Mouse (Mus musculus) limb, embryonic 11.5 days (tissue): ENCODE measurements at regions not wholly inside any gene's neighbourhood (a gene's known extent, or its start where the extent isn't known, plus 50 kb on each side); places are given as distances from the start of the nearest gene placed in this dataset.

Experiments
- ATAC-seq: fragments of 200-750 bp; cut with Nextera tagmentation; 2 replicates; pipeline ENCODE4 v1.8.0; 2017; ENCODE audit warnings: low read depth; ENCODE audit not compliant: insufficient number of reproducible peaks, low FRiP score, low TSS enrichment
- DNase-seq: peaks from one replicate; pipeline ENCODE4 v3.0.0-alpha.2; 2015; ENCODE audit warnings: low spot score
- H3K27ac ChIP-seq: fragments of 300-500 bp; sonication (generic); replicated peaks from 2 replicates; pipeline ENCODE4 v1.5.1; 2014; ENCODE audit warnings: low read depth, mild to moderate bottlenecking, low read length
- H3K27me3 ChIP-seq: fragments of 300-500 bp; sonication (generic); 2 replicates; pipeline ENCODE4 v1.6.1; 2014; ENCODE audit warnings: mild to moderate bottlenecking, low read length, mixed read lengths; ENCODE audit not compliant: control insufficient read depth, insufficient read depth
- H3K36me3 ChIP-seq: fragments of 300-500 bp; sonication (generic); 2 replicates; pipeline ENCODE4 v1.6.1; 2014; ENCODE audit warnings: mild to moderate bottlenecking, low read length, moderate library complexity, mixed read lengths; ENCODE audit not compliant: control insufficient read depth, insufficient read depth
- H3K4me1 ChIP-seq: fragments of 300-500 bp; sonication (generic); 2 replicates; pipeline ENCODE4 v1.6.1; 2014; ENCODE audit warnings: low read length, mixed read lengths; ENCODE audit not compliant: control insufficient read depth, insufficient read depth
- H3K4me2 ChIP-seq: fragments of 300-500 bp; sonication (generic); 2 replicates; pipeline ENCODE4 v1.6.1; 2014; ENCODE audit warnings: low read depth, mild to moderate bottlenecking, moderate library complexity; ENCODE audit not compliant: severe bottlenecking
- H3K4me3 ChIP-seq: fragments of 300-500 bp; sonication (generic); 2 replicates; pipeline ENCODE4 v1.5.1; 2014; ENCODE audit warnings: low read depth, low read length
- H3K9ac ChIP-seq: fragments of 300-500 bp; sonication (generic); 2 replicates; pipeline ENCODE4 v1.6.1; 2014; ENCODE audit warnings: mild to moderate bottlenecking, low read length
- H3K9me3 ChIP-seq: fragments of 300-500 bp; sonication (generic); 2 replicates; pipeline ENCODE4 v1.6.1; 2016; ENCODE audit warnings: low read length; ENCODE audit not compliant: control insufficient read depth
- WGBS: fragments of 180-500 bp; shearing (Covaris S2); extraction: QIAGEN DNeasy Blood & Tissue Kit; methylation state at CpG from one replicate; pipeline ENCODE4 v1.1.7; 2014; 5-methylcytosine and 5-hydroxymethylcytosine counted together

DNA sequence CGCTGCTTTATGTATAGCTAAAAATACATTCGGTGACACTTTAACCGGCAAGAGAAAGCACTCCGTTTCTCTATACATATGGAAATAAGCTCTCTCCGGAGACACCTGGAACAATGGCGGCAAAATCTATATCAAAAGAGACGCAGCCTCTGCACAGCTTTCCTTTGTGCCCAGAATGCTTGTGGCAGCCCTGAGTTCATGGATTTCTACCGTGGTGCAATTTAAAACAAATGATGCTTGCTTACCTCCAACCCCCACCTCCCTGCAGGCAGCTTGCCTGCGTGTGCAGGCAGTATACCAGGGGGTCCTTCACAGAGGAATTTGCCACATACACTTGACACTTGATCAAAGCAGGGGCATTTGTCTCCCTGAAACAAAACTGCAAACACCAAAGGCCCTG is 171.3 kb downstream of the Efnb2 start:
- Histone ChIP-seq H3K4me3 (no peak overlapping the region), H3K4me1 (peaks cover 13% of the 10 kb centered on the region), H3K9me3 (no peaks in the 10 kb centered on the region), H3K27me3 (peaks cover 2% of the 10 kb centered on the region; the same call in 1 of the 2 replicates), H3K9ac (no peak overlapping the region), H3K27ac (no peak overlapping the region), H3K4me2 (no peak overlapping the region), H3K36me3 (no peaks in the 10 kb centered on the region)
- 5% methylated on average over 9 of the region's 9 CpGs for WGBS
- DNase-seq (no peak), ATAC-seq (no peak)

DNA sequence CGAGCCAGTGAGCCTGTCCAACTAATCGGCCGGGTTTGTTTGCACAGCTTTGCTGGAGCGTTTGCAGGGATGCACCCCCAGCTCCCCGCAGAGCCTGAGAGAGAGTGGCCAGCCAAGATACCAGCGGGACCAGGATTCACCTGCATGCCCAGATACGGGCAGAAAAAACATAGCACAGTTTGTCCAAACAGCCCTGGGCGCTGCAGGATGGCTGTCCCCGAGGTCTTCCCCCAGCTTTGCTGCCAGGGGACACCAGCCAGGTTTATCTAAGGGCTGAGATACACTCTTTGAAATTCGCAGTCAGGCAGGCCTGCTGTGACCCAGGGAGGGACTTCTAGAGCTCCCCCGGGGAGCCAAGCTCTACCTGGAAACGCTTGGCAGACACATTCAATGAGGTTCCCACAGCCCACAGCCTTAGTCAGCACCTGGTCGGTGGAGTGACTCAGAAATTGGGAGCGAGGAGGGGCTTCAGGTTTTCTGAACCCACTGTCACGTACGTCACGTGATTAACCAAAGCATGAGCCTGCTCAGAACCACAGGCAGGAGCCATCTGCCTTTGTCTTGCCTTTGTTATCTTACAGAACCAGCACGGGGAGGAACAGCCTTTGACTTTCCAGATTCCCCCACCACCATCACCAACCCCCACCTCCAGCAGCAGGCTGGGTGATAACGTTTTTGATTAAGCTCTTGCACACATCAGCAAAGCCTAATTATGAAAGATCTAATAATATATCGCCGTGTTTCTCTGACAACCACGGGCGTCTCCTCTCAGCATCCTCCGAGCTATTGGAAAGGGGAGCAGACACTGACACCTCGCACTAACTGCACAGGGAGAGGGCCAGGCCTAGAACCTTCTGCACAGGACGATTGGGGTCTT is 172.1 kb downstream of the Efnb2 start:
- Histone ChIP-seq H3K4me3 (no peak overlapping the region), H3K9me3 (no peaks in the 10 kb centered on the region), H3K27ac (no peak overlapping the region), H3K9ac (no peak overlapping the region), H3K36me3 (no peaks in the 10 kb centered on the region), H3K27me3 (peaks cover 2% of the 10 kb centered on the region; the same call in 1 of the 2 replicates), H3K4me2 (peak overlapping the region; percentile 1; the same call in 1 of the 2 replicates), H3K4me1 (peaks cover 13% of the 10 kb centered on the region)
- 11% methylated on average over 26 of the region's 26 CpGs for WGBS
- DNase-seq (no peak), ATAC-seq (0 out of 2 replicates have a peak, but pooled peaks have one; percentile 26)

DNA sequence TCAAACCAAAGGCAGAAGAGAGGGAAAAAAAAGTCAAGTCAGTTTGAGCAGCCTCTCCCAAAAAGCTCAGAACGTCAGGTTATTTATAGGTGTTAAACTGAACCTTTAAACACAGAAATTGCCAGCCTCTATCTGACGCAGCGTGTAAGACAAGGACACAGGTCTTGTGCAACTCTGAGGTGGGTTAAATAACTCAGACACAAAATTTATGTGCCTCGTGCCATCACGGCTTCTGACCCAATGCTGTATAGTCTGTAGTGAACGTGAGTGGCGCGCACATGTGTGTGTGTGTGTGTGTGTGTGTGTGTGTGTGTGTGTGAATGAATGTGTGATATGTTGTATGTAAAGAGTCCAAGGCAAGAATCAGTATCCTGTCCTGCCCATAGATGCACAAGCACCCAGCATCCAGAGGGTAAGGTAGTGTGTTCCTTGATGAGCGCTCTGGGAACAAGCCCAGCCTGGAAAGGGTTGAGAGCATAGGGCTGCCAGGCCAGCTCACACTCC is 172.8 kb downstream of the Efnb2 start:
- DNase-seq, result no peak
- H3K36me3 ChIP-seq, result no peaks in the 10 kb centered on the region
- H3K4me1 ChIP-seq, result peaks cover 13% of the 10 kb centered on the region
- H3K27me3 ChIP-seq, result peaks cover 2% of the 10 kb centered on the region; the same call in 1 of the 2 replicates
- no peak for ATAC-seq
- H3K27ac ChIP-seq, result no peak overlapping the region
- H3K4me3 ChIP-seq, result no peak overlapping the region
- no peak overlapping the region for H3K4me2 ChIP-seq
- H3K9me3 ChIP-seq, result no peaks in the 10 kb centered on the region
- no peak overlapping the region for H3K9ac ChIP-seq
- 52% methylated on average over 9 of the region's 9 CpGs for WGBS

DNA sequence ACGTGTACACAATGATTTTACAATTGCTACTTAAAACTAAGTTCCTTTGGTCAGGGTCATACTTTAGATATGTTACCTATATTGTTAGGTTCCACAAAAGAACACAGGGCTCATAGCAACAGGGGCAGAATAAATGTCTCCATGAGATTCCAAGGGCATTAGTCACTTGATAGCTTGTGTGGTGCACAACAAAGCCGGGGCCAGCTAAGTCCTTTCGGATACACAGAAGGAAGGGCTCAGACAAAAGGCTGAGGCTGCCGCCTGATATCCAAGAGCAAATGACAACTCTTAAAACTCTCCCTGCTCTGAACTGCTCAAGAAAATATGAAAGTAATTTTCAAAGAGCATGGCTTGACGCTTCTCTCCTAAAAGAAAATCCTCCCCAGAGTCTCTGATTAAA is 173.3 kb downstream of the Efnb2 start:
- H3K9me3 ChIP-seq, result no peaks in the 10 kb centered on the region
- peaks cover 2% of the 10 kb centered on the region; the same call in 1 of the 2 replicates for H3K27me3 ChIP-seq
- H3K4me2 ChIP-seq, result no peak overlapping the region
- DNase-seq, result no peak
- peaks cover 13% of the 10 kb centered on the region for H3K4me1 ChIP-seq
- H3K27ac ChIP-seq, result no peak overlapping the region
- H3K36me3 ChIP-seq, result no peaks in the 10 kb centered on the region
- H3K4me3 ChIP-seq, result no peak overlapping the region
- no peak for ATAC-seq
- no peak overlapping the region for H3K9ac ChIP-seq
- 40% methylated on average over 5 of the region's 5 CpGs for WGBS

DNA sequence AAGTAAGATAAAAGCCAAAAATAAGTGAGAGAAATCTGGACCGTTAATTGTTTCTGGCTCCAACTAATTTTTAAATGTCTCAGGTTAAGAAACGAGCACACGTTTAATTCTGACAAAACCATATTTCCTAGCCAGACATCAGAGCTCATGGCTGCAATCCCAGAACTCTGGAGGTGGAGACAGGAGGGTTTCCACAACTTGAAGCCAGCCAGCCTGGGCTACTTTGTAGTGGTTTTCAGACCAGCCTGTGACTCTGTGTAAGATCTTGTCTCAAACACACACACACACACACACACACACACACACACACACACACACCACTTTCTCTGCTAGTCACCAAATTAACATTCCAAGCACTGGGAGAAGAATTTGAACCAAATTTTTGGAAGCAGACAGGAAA is 174.2 kb downstream of the Efnb2 start:
- DNase-seq, result no peak
- Histone ChIP-seq H3K4me3 (no peak overlapping the region), H3K27me3 (peaks cover 2% of the 10 kb centered on the region; the same call in 1 of the 2 replicates), H3K36me3 (no peaks in the 10 kb centered on the region), H3K4me2 (no peak overlapping the region), H3K4me1 (peaks cover 13% of the 10 kb centered on the region), H3K27ac (no peak overlapping the region), H3K9me3 (no peaks in the 10 kb centered on the region), H3K9ac (no peak overlapping the region)
- 67% methylated on average over 3 of the region's 3 CpGs for WGBS
- no peak for ATAC-seq

DNA sequence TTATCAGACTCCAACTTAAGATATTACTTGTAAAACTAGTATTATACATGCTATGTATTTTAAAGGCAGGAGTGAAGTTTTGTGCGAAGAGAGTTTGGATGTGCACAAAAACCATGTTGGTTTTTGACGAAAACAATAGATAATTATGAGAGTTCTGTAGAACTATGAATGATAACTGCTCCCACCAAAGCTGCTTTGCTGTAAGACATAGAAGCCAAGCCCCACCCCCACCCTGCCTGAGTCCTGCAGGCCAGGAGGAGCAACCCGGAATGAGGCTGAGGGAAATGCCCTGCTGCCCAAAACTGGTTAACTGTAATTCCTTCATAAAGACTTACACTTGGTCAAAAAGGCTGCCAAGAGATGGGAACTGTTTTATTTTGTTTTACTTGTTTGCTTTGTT is 175.8 kb downstream of the Efnb2 start:
- Histone ChIP-seq H3K9ac (no peak overlapping the region), H3K36me3 (no peaks in the 10 kb centered on the region), H3K27me3 (peaks cover 2% of the 10 kb centered on the region; the same call in 1 of the 2 replicates), H3K4me3 (no peak overlapping the region), H3K4me1 (peaks cover 13% of the 10 kb centered on the region), H3K9me3 (no peaks in the 10 kb centered on the region), H3K27ac (no peak overlapping the region), H3K4me2 (no peak overlapping the region)
- DNase-seq (no peak), ATAC-seq (no peak)
- 47% methylated on average over 3 of the region's 3 CpGs for WGBS

DNA sequence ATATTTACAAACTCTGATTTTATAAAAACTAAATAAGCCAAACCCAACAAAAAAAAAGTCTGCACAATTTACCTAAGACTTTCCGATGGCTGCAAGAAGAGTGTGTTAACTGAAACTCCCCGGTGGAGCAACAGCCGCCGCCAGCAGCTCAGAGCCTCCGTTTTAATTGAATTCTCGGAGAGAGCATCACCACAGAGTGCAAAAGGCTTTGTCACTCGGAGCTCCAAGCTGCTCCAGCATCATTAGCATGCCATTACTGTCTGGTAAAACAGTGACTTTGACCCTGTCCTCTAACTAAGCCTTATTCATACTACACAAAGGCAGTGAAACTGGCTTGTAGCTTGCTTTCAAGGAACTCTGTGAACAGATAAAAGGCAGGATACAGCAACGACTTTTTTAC is 176.5 kb downstream of the Efnb2 start:
- no peak for ATAC-seq

DNA sequence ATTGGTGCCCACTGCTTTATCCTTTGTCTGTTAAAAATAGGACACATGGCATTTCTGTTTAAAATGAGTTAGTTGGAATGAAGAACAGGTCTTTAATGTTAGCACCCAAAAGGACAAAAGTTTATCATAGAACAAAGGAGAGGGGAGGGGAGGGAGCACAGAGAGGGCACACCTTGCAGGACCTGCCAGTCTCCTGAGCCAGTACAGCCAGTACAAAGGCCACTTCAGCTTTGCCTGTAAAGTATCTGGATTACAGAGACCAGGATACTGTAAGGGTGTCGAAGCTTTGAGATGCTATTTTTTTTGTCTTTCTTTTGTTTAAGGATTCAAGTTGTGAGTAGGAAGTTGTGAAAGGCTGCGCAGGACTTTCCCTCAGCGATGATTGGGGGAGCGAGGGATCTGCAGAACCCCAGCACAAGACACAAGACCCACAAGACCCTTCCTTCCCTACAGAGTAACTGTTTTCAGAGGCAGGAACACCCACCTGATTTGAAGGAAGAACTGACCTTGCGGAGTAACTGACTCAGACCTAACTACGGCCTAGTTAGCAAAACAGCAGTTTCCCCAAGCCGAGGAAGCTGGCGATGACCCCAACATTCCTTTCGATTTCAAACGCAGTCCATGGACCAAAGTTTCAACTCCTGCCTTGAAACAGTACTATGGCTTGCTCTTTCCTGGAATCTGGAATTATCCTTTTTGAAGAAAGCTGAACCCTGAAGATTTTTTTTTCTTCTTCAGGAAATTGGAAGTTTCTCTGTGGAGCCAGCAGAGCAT is 178.1 kb downstream of the Efnb2 start:
- Histone ChIP-seq H3K9ac (no peak overlapping the region), H3K27me3 (no peaks in the 10 kb centered on the region), H3K36me3 (no peaks in the 10 kb centered on the region), H3K9me3 (no peaks in the 10 kb centered on the region), H3K27ac (no peak overlapping the region), H3K4me2 (no peak overlapping the region), H3K4me1 (no peaks in the 10 kb centered on the region), H3K4me3 (no peak overlapping the region)
- no peak for DNase-seq
- 72% methylated on average over 10 of the region's 10 CpGs for WGBS
- ATAC-seq, result no peak

More for the DNA sequence above, 176.5 kb downstream of the Efnb2 start:
- H3K9me3 ChIP-seq, result no peaks in the 10 kb centered on the region
- peaks cover 8% of the 10 kb centered on the region for H3K4me1 ChIP-seq
- no peak overlapping the region for H3K27ac ChIP-seq
- H3K27me3 ChIP-seq, result peaks cover 2% of the 10 kb centered on the region; the same call in 1 of the 2 replicates
- H3K36me3 ChIP-seq, result no peaks in the 10 kb centered on the region
- 20% methylated on average over 8 of the region's 8 CpGs for WGBS
- no peak overlapping the region for H3K9ac ChIP-seq
- no peak overlapping the region for H3K4me3 ChIP-seq
- DNase-seq, result no peak
- H3K4me2 ChIP-seq, result no peak overlapping the region
